Mouse (Mus musculus) liver, embryonic 14.5 days (tissue): ENCODE measurements at regions not wholly inside any gene's neighbourhood (a gene's known extent, or its start where the extent isn't known, plus 50 kb on each side); places are given as distances from the start of the nearest gene placed in this dataset.

Source experiments
- ATAC-seq: fragments of 200-750 bp; cut with Nextera tagmentation; 2 replicates; pipeline ENCODE4 v1.8.0; 2017; ENCODE audit warnings: moderate number of reproducible peaks, mild to moderate bottlenecking, moderate library complexity; ENCODE audit not compliant: insufficient read depth
- DNase-seq, 3 experiments: peaks; one replicate each; pipeline ENCODE4 v3.0.0-alpha.2; 2012 to 2013; ENCODE audit warnings: low read depth in 3 of 3, low spot score in 3 of 3
- H3K27ac ChIP-seq: fragments of 300-500 bp; sonication (generic); 2 replicates; pipeline ENCODE4 v1.5.1; 2014; ENCODE audit warnings: moderate library complexity, mild to moderate bottlenecking, control low read depth, inconsistent platforms
- H3K27me3 ChIP-seq: fragments of 300-500 bp; sonication (generic); 2 replicates; pipeline ENCODE4 v1.6.1; 2014; ENCODE audit warnings: mild to moderate bottlenecking, low read length, moderate library complexity; ENCODE audit not compliant: control insufficient read depth, insufficient read depth
- H3K36me3 ChIP-seq: fragments of 300-500 bp; sonication (generic); replicated peaks from 2 replicates; pipeline ENCODE4 v1.6.1; 2014; ENCODE audit warnings: low read depth; ENCODE audit not compliant: control insufficient read depth, insufficient read depth
- H3K4me1 ChIP-seq, 2 experiments: fragments of 200-500 bp in 1 of 2; fragments of 300-500 bp in 1 of 2; sonication (generic) in 1 of 2; replicated peaks; 2 replicates each; pipeline ENCODE4 v1.6.1; 2012 to 2014; ENCODE audit warnings: antibody characterized with exemption in 1 of 2, inconsistent platforms in 1 of 2, low read length in 1 of 2; ENCODE audit not compliant: control insufficient read depth in 2 of 2, insufficient read depth in 2 of 2
- H3K4me2 ChIP-seq: fragments of 300-500 bp; sonication (generic); 2 replicates; pipeline ENCODE4 v1.6.1; 2014; ENCODE audit warnings: low read depth, mild to moderate bottlenecking, control low read depth, moderate library complexity
- H3K4me3 ChIP-seq, 2 experiments: fragments of 200-500 bp in 1 of 2; fragments of 300-500 bp in 1 of 2; sonication (generic) in 1 of 2; 2 replicates each; pipeline ENCODE4 v1.5.1; 2012 to 2014; ENCODE audit warnings: low read depth in 2 of 2, low read length in 2 of 2, mild to moderate bottlenecking in 2 of 2, control low read depth in 1 of 2, inconsistent platforms in 1 of 2, moderate library complexity in 1 of 2; ENCODE audit not compliant: insufficient read depth in 1 of 2
- H3K9ac ChIP-seq: fragments of 300-500 bp; sonication (generic); replicated peaks from 2 replicates; pipeline ENCODE4 v1.6.1; 2014; ENCODE audit warnings: mild to moderate bottlenecking, control low read depth, moderate library complexity
- H3K9me3 ChIP-seq: fragments of 300-500 bp; sonication (generic); 2 replicates; pipeline ENCODE4 v1.6.1; 2016; ENCODE audit warnings: low read length, mixed read lengths; ENCODE audit not compliant: control insufficient read depth
- CTCF ChIP-seq: IDR thresholded peaks from 2 replicates; pipeline ENCODE4 v1.5.1; 2016; ENCODE audit warnings: antibody characterized with exemption, low read depth, control low read depth
- EP300 ChIP-seq: IDR thresholded peaks from 2 replicates; pipeline ENCODE4 v1.6.1; 2016; ENCODE audit warnings: antibody characterized with exemption, low read depth
- WGBS: fragments of 180-500 bp; shearing (Covaris S2); extraction: QIAGEN DNeasy Blood & Tissue Kit; methylation state at CpG from one replicate; pipeline ENCODE4 v1.1.7; 2014; ENCODE audit not compliant: insufficient replicate concordance; 5-methylcytosine and 5-hydroxymethylcytosine counted together

DNA sequence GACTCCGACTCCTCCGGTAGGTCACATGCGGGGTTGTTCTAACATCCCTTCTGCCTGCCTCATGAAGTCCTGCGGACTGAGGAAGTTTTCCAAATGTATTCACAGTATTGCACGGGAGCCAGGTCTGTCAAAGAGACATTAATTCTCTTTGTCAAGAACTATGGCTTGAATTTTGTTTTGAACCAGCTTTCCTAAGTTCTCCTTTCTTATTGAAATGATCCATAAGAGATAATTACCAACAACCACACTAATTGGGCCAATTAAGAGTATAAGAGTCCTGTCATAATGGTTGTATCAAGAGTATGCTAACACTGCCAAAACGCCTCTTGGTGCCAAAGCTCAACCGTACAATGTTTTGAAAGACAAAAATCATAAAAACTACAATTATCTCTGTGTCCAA is 151.7 kb downstream of the Suds3 start:
- Histone ChIP-seq H3K9ac (no peak overlapping the region), H3K36me3 (no peaks in the 10 kb centered on the region), H3K27me3 (no peaks in the 10 kb centered on the region), H3K4me3 (no peak overlapping the region), H3K4me2 (no peak overlapping the region), H3K4me1 (no peaks in the 10 kb centered on the region), H3K27ac (no peak overlapping the region), H3K9me3 (no peaks in the 10 kb centered on the region)
- whole genome bisulfite sequencing, result 72% methylated on average over 7 of the region's 7 CpGs
- no peak for ATAC-seq
- TF ChIP-seq CTCF (no peak), EP300 (no peak)
- no peak for DNase-seq

GRCm38 (mm10) chr5:116963106-116963505 is 152.8 kb downstream of the Suds3 start:
- 40% methylated on average over 2 of the region's 2 CpGs for WGBS
- DNase-seq (no peak), ATAC-seq (no peak)
- Histone ChIP-seq H3K27me3 (no peaks in the 10 kb centered on the region), H3K4me1 (no peaks in the 10 kb centered on the region), H3K9ac (no peak overlapping the region), H3K36me3 (no peaks in the 10 kb centered on the region), H3K4me2 (no peak overlapping the region), H3K4me3 (no peak overlapping the region), H3K27ac (no peak overlapping the region), H3K9me3 (no peaks in the 10 kb centered on the region; the same call in 1 of the 2 replicates)
- TF ChIP-seq EP300 (no peak), CTCF (no peak)

- Histone ChIP-seq H3K4me3 (no peak overlapping the region), H3K9ac (no peak overlapping the region), H3K9me3 (no peaks in the 10 kb centered on the region; the same call in none of the 2 replicates), H3K27me3 (no peaks in the 10 kb centered on the region), H3K27ac (no peak overlapping the region), H3K4me2 (no peak overlapping the region), H3K36me3 (no peaks in the 10 kb centered on the region), H3K4me1 (no peaks in the 10 kb centered on the region)
- 41% methylated on average over 8 of the region's 8 CpGs for WGBS
- no peak for DNase-seq
- no peak for ATAC-seq
- TF ChIP-seq EP300 (no peak), CTCF (no peak)
Observed at GRCm38 (mm10) chr5:116960041-116960440, 155.9 kb downstream of the Suds3 start.

GRCm38 (mm10) chr5:116958141-116958540 is 157.8 kb downstream of the Suds3 start:
- no peak overlapping the region for H3K4me3 ChIP-seq
- no peak for TF ChIP-seq CTCF
- no peak for TF ChIP-seq EP300
- DNase-seq (no peak), ATAC-seq (no peak)
- H3K27ac ChIP-seq, result no peak overlapping the region
- H3K9ac ChIP-seq, result no peak overlapping the region
- H3K9me3 ChIP-seq, result no peaks in the 10 kb centered on the region; the same call in none of the 2 replicates
- H3K27me3 ChIP-seq, result no peaks in the 10 kb centered on the region
- no peaks in the 10 kb centered on the region for H3K36me3 ChIP-seq
- no peak overlapping the region for H3K4me2 ChIP-seq
- no peaks in the 10 kb centered on the region for H3K4me1 ChIP-seq
- 55% methylated on average over 5 of the region's 5 CpGs for WGBS

DNA sequence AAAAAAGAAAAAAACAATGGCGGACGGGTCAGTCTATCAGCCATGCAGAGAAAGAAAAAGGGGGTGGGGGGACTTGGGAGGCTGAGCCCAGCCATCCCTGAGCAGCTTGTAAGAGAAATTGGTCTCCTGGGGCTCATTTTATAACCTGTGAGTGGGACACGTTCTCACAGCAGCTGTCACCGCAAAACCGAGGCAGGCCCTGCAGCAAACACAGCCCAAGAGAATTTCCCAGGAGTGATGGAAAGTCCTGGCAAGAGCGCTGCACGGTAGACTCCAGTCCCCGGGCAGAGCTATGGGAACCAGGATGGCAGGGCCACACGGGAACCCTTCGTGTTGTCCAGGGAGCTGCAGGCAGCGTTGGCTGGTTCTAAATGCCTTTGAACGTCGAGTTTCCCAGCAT is 159.3 kb downstream of the Suds3 start:
- ATAC-seq, result no peak

More for the DNA sequence above, 159.3 kb downstream of the Suds3 start:
- Histone ChIP-seq H3K4me1 (no peaks in the 10 kb centered on the region), H3K9me3 (no peaks in the 10 kb centered on the region; the same call in none of the 2 replicates), H3K4me3 (no peak overlapping the region), H3K27me3 (no peaks in the 10 kb centered on the region), H3K4me2 (no peak overlapping the region), H3K9ac (no peak overlapping the region), H3K36me3 (no peaks in the 10 kb centered on the region), H3K27ac (no peak overlapping the region)
- TF ChIP-seq CTCF, result no peak
- no peak for TF ChIP-seq EP300
- 63% methylated on average over 13 of the region's 13 CpGs for WGBS
- DNase-seq, result no peak
